Mouse (Mus musculus): ENCODE results near the gene Phka2. TPM values are rescaled to one million over a fixed set of nuclear protein-coding genes. Genes with fewer than 3 reads are reported as not detected.

Gene Phka2
- polyA plus RNA-seq, 1 experiment from 2014 or later: 13.1 TPM

GRCm38 (mm10) chrX:160602770-160603169, 100.8 kb downstream of the Phka2 start:
- no peaks in the 10 kb centered on the region for H3K9me3 ChIP-seq
- no peak overlapping the region for H3K9ac ChIP-seq
- no peak for ATAC-seq (ENCODE audit: low FRiP score)
- no peak overlapping the region for H3K27ac ChIP-seq
- no peaks in the 10 kb centered on the region for H3K36me3 ChIP-seq
- H3K4me1 ChIP-seq (replicated peaks): peaks cover 15% of the 10 kb centered on the region
- 92% methylated on average over 1 of the region's 1 CpGs for WGBS
- H3K4me3 ChIP-seq: no peak overlapping the region
- peaks cover 42% of the 10 kb centered on the region for H3K27me3 ChIP-seq
- no peak overlapping the region for H3K4me2 ChIP-seq

DNA sequence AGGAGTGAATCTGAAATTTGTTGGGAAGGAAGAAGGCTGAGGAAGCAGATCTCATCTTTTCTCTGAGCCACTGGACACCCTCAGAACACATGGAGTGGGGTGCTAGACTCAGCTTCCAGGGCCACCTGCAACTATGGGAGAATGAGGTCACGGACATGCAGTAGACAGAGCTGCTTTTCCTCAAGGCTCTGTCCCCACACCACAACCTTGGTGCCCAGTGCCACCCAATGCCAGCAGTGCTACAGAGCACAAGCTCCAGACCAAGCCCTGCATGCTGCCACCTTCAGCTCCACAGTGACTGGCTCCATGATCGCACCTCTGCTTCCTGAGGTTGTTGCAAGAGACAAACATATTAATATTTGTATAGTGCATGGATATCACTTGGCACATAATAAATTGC, 101.3 kb downstream of the Phka2 start:
- H3K36me3 ChIP-seq: no peaks in the 10 kb centered on the region
- no peak overlapping the region for H3K27ac ChIP-seq
- peaks cover 40% of the 10 kb centered on the region for H3K27me3 ChIP-seq
- no peaks in the 10 kb centered on the region for H3K9me3 ChIP-seq
- H3K9ac ChIP-seq: no peak overlapping the region
- H3K4me1 ChIP-seq (replicated peaks): peaks cover 12% of the 10 kb centered on the region
- no peak for ATAC-seq (ENCODE audit: low FRiP score)
- no peak overlapping the region for H3K4me2 ChIP-seq
- no peak overlapping the region for H3K4me3 ChIP-seq
- WGBS: 88% methylated on average over 2 of the region's 2 CpGs

DNA sequence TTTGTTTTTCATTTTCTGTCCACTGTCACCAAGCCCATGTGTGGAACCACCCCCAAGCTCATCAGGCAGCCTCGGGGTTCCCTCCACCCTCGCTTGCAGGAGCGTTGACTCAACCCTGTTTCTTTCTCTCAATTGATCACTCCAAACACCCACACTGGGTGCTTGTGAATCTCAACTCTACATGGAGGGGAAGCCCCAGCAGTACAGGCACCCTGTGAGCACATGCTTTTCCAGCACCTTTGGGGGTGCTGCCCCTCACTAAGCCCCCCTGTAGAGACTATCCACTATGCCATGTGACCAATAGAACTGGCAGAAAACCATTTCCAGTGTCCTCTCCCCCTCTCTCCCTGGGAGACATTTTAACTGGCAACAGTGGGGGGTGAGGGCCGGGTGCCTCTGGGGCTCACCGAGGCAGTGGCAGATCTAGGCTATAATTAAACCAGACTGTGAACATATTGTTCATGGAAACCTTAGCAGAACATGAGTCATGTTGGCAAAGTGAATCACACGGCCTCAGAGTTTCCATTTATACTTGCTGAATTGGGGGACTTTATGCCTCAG, 102.1 kb downstream of the Phka2 start:
- H3K4me3 ChIP-seq: no peak overlapping the region
- no peaks in the 10 kb centered on the region for H3K9me3 ChIP-seq
- no peak overlapping the region for H3K4me2 ChIP-seq
- no peak for ATAC-seq (ENCODE audit: low FRiP score)
- peaks cover 40% of the 10 kb centered on the region for H3K27me3 ChIP-seq
- no peaks in the 10 kb centered on the region for H3K36me3 ChIP-seq
- 56% methylated on average over 6 of the region's 6 CpGs for WGBS
- peaks cover 4% of the 10 kb centered on the region; the same call in 1 of the 2 replicates for H3K4me1 ChIP-seq (replicated peaks)
- no peak overlapping the region for H3K27ac ChIP-seq
- no peak overlapping the region for H3K9ac ChIP-seq

DNA sequence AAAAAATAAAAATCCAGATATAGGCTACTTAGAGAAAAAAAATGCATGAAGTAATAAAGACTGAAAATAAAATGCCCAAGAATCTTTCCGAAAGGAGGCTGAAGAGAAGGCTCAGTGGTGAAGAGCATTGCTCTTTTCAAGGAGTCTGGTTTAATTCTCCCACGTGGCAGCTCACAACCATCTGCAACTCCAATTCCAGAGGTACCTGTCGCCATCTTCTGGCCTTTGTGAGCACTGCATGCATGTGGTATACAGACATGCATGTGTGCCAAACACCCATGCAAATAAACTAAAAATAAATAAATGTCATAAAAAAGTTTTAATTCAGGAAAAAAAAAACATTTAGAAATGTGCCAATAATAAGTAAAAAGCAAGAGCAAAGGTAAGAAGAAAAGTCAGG, 107.9 kb downstream of the Phka2 start:
- Histone ChIP-seq H3K4me3 (no peak overlapping the region), H3K4me1 (replicated peaks) (no peaks in the 10 kb centered on the region; the same call in 1 of the 2 replicates), H3K9ac (no peak overlapping the region), H3K9me3 (no peaks in the 10 kb centered on the region), H3K27me3 (peaks cover 21% of the 10 kb centered on the region), H3K36me3 (no peaks in the 10 kb centered on the region), H3K27ac (no peak overlapping the region), H3K4me2 (no peak overlapping the region)
- no peak for ATAC-seq (ENCODE audit: low FRiP score)
- 37% methylated on average over 3 of the region's 3 CpGs for WGBS

DNA sequence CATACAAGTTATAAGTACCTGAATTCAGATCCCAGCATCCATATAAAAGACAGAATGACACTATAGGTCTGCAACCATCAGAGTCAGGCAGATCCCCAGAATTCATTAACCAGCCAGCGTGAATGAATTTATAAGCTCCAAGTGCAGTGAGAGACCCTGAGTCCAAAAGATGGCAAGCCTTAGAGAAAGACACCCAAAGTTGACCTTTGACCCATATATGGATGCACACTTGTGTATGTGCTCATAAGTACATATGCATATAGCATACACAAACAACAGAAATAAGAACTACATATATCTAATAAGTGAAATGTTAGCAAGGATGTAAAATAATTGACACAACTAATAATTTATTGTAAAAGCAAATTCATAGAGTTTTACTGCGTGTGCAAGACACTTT, 108.5 kb downstream of the Phka2 start:
- Histone ChIP-seq H3K4me1 (replicated peaks) (no peaks in the 10 kb centered on the region; the same call in 1 of the 2 replicates), H3K27me3 (peaks cover 15% of the 10 kb centered on the region), H3K27ac (no peak overlapping the region), H3K36me3 (no peaks in the 10 kb centered on the region), H3K4me2 (no peak overlapping the region), H3K4me3 (no peak overlapping the region), H3K9ac (no peak overlapping the region), H3K9me3 (no peaks in the 10 kb centered on the region)
- 46% methylated on average over 2 of the region's 2 CpGs for WGBS
- ATAC-seq (ENCODE audit: low FRiP score): no peak

DNA sequence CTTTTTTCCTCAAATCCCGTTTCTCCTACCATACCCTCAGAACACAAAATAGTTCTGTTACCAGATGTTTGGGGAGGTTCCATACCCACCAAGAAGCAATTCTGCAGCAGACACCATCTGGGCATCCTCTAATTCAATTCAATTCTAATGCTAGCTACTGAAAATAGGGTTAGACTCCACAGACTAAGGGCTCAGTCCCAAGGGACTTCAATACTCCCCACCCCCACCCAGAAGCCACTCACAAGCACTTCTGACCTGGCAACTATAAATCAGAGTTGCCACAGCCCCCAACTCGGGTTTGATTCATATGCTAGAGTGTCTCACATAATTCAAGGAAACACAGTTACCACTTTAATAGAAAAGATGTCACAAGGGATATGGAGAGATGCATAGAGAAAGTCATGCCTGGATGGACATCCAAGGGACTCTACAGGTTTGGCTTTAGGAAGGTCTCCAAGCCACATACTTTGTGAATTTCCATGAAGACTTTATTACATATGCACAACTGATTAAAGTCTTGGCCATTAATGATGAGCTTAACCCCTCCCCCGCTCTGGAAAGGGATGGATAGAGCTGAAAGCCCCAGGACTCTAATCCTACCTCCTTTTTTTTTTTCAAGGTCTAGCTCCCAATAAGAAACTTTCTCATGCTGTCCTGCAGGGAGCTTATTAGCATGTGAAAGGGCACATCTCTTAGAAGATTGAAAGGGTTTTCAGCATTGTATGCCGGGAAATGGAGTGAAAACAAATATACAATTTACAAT, 109.1 kb downstream of the Phka2 start:
- no peaks in the 10 kb centered on the region for H3K9me3 ChIP-seq
- ATAC-seq (ENCODE audit: low FRiP score): no peak
- no peak overlapping the region for H3K4me3 ChIP-seq
- H3K27me3 ChIP-seq: peaks cover 11% of the 10 kb centered on the region
- H3K9ac ChIP-seq: no peak overlapping the region
- H3K4me1 ChIP-seq (replicated peaks): no peaks in the 10 kb centered on the region; the same call in 1 of the 2 replicates
- WGBS: 21% methylated on average over 4 of the region's 4 CpGs
- no peak overlapping the region for H3K27ac ChIP-seq
- H3K4me2 ChIP-seq: no peak overlapping the region
- H3K36me3 ChIP-seq: no peaks in the 10 kb centered on the region

Other genes starting within 250 kb of the Phka2 start
- 0.83 and 1.4 TPM in 2 replicates for gene Adgrg2, start 111.5 kb upstream of the Phka2 start, polyA plus RNA-seq (2015; fragmentation: Nextera tagmentation; extraction: Ambion mirVana)
- gene Ppef1, start 233.6 kb downstream of the Phka2 start, polyA plus RNA-seq (2015; fragmentation: Nextera tagmentation; extraction: Ambion mirVana): 2.7 and 2.9 TPM in 2 replicates